Comparison of ENCODE assay signal across 8 mouse cellular contexts in genomic region chr19:45235331-45235741, GRCm38 (mm10). TPM values are rescaled to one million over a fixed set of nuclear protein-coding genes. Genes with fewer than 3 reads are reported as not detected.
DNase-seq lines count a peak whose midpoint lies in the region; ATAC-seq lines count a peak whose summit lies in the region.

No protein-coding gene starts in this region.

- H3K4me1 ChIP-seq in brown adipose tissue, adult 24 weeks (ENCODE audit: control insufficient read depth, insufficient read depth, insufficient read length, low read length): peaks cover 6% of the 10 kb centered on the region; the same call in 1 of the 2 replicates
- H3K4me1 ChIP-seq in hindbrain, embryonic 10.5 days (replicated peaks): peaks cover 49% of the 10 kb centered on the region
- peaks cover 36% of the 10 kb centered on the region for H3K4me1 ChIP-seq in midbrain, embryonic 13.5 days (replicated peaks)

- no peaks in the 10 kb centered on the region for H3K36me3 ChIP-seq in hindbrain, embryonic 10.5 days
- no peaks in the 10 kb centered on the region for H3K36me3 ChIP-seq in midbrain, embryonic 13.5 days

- no peak overlapping the region for H3K9ac ChIP-seq in midbrain, embryonic 13.5 days (replicated peaks)

- under 1% methylated on average over 53 of the region's 53 CpGs for WGBS in hindbrain, embryonic 10.5 days
- WGBS in midbrain, embryonic 13.5 days: 0% methylated on average over 30 of the region's 53 CpGs

- peaks cover 100% of the 10 kb centered on the region for H3K27me3 ChIP-seq in hindbrain, embryonic 10.5 days (ENCODE audit: insufficient read depth, poor library complexity, severe bottlenecking)
- H3K27me3 ChIP-seq in midbrain, embryonic 13.5 days: peaks cover 95% of the 10 kb centered on the region

- DNase-seq in heart, adult 18-20 months: peak; percentile 42 to 49
- no peak for DNase-seq in heart, adult 8-10 months (ENCODE audit: low spot score)
- no peak for DNase-seq in hindbrain, embryonic 10.5 days (ENCODE audit: low spot score)
- no peak for DNase-seq in urinary bladder, postnatal 25 days (ENCODE audit: low spot score)
- DNase-seq in cerebellum, adult 8-10 months: no peak
- no peak for DNase-seq in thymus, postnatal 10 days (ENCODE audit: low spot score in 2 of 2)

- peak overlapping the region; percentile 37 for H3K4me2 ChIP-seq in midbrain, embryonic 13.5 days (replicated peaks)

- H3K9me3 ChIP-seq in hindbrain, embryonic 10.5 days: no peaks in the 10 kb centered on the region
- no peaks in the 10 kb centered on the region for H3K9me3 ChIP-seq in midbrain, embryonic 13.5 days

- peak overlapping the region; percentile 21; the same call in 1 of the 2 replicates for H3K4me3 ChIP-seq in brown adipose tissue, adult 24 weeks (ENCODE audit: insufficient read depth, low read depth, low read length)
- H3K4me3 ChIP-seq in hindbrain, embryonic 10.5 days: peak overlapping the region; percentile 38
- H3K4me3 ChIP-seq in midbrain, embryonic 13.5 days (replicated peaks): peak overlapping the region; percentile 22

- no peak overlapping the region for H3K27ac ChIP-seq in brown adipose tissue, adult 24 weeks (replicated peaks; ENCODE audit: low read depth, low read length)
- H3K27ac ChIP-seq in hindbrain, embryonic 10.5 days: peak overlapping the region; percentile 36; the same call in 1 of the 2 replicates
- no peak overlapping the region for H3K27ac ChIP-seq in midbrain, embryonic 13.5 days

- no peak for ATAC-seq in midbrain, embryonic 13.5 days

RNA-seq across cellular contexts. Expression of gene Lbx1, which starts 0.3 kb away (rescaled TPM):
- total RNA-seq in heart, adult 18-20 months (2021): under 1 TPM in 1 of 2 experiments, not detected in 1; 0.18 TPM
- total RNA-seq in heart, adult 8-10 months (2022): under 1 TPM in 1 of 4 experiments, not detected in 3; 0.17 TPM
- 0.75 TPM in 1 of 2 replicates, not detected in the other for polyA plus RNA-seq in brown adipose tissue, adult 24 weeks (2012; ENCODE audit: insufficient read depth, insufficient read length, missing spikeins)
- polyA plus RNA-seq in hindbrain, embryonic 10.5 days (2016; fragmentation: Nextera tagmentation; extraction: Ambion mirVana): 1.4 and 8.9 TPM in 2 replicates
- 0.13 TPM in 2 replicates for polyA plus RNA-seq in midbrain, embryonic 13.5 days (2015; fragmentation: Nextera tagmentation; extraction: Ambion mirVana)

Comparison
In these comparisons a context has a peak if more than half of its experiments do, and no peak if none do; other contexts are left out.
1. DNase-seq: peak in heart, adult 18-20 months (2 of 2); none in heart, adult 8-10 months (single experiment), hindbrain, embryonic 10.5 days (single experiment), urinary bladder, postnatal 25 days (single experiment), cerebellum, adult 8-10 months (single experiment) and thymus, postnatal 10 days (0 of 2).
2. Peak in every context shown above with its lines, with median percentiles within 50 percentile points of each other: H3K4me3 ChIP-seq.